Mouse (Mus musculus) neural tube, embryonic 12.5 days (tissue): Measurements from ENCODE around the gene Psmb3. TPM values are rescaled to one million over a fixed set of nuclear protein-coding genes. Genes with fewer than 3 reads are reported as not detected.
A peak's percentile ranks its signal among the peaks of the same experiment; 100 is the strongest.
"Not testable (repeated sequence)": the region's sequence is repeated elsewhere in the genome, so short reads cannot be mapped to it uniquely, and the experiment has no call there.

Experiments
- ATAC-seq: fragments of 200-750 bp; cut with Nextera tagmentation; 2 replicates; pipeline ENCODE4 v1.8.0; 2017; ENCODE audit warnings: low read depth, mild to moderate bottlenecking, moderate TSS enrichment, moderate library complexity; ENCODE audit not compliant: low FRiP score
- H3K27ac ChIP-seq: fragments of 300-500 bp; sonication (generic); 2 replicates; pipeline ENCODE4 v1.5.1; 2016
- H3K27me3 ChIP-seq: fragments of 300-500 bp; sonication (generic); replicated peaks from 2 replicates; pipeline ENCODE4 v1.6.1; 2016; ENCODE audit warnings: mild to moderate bottlenecking
- H3K36me3 ChIP-seq: fragments of 300-500 bp; sonication (generic); 2 replicates; pipeline ENCODE4 v1.6.1; 2016; ENCODE audit warnings: mild to moderate bottlenecking
- H3K4me1 ChIP-seq: fragments of 300-500 bp; sonication (generic); 2 replicates; pipeline ENCODE4 v1.6.1; 2016
- H3K4me2 ChIP-seq: fragments of 300-500 bp; sonication (generic); replicated peaks from 2 replicates; pipeline ENCODE4 v1.6.1; 2016; ENCODE audit warnings: mild to moderate bottlenecking
- H3K4me3 ChIP-seq: fragments of 300-500 bp; sonication (generic); 2 replicates; pipeline ENCODE4 v1.5.1; 2016
- H3K9ac ChIP-seq: fragments of 300-500 bp; sonication (generic); 2 replicates; pipeline ENCODE4 v1.6.1; 2016; ENCODE audit warnings: mild to moderate bottlenecking
- H3K9me3 ChIP-seq: fragments of 300-500 bp; sonication (generic); 2 replicates; pipeline ENCODE4 v1.6.1; 2016; ENCODE audit warnings: mild to moderate bottlenecking
- WGBS: fragments of 180-500 bp; shearing (Covaris S2); methylation state at CpG from one replicate; pipeline ENCODE4 v1.1.7; 2016; 5-methylcytosine and 5-hydroxymethylcytosine counted together
- polyA plus RNA-seq: library from polyadenylated mRNA; unstranded; fragments of >200 nt; fragmentation: Nextera tagmentation; extraction: Ambion mirVana; gene quantifications from 2 replicates; pipeline ENCODE4 v1.2.1, GENCODE M21; 2016

Psmb3 gene
- polyA plus RNA-seq, 1 experiment from 2014 or later, result 453 TPM

- H3K9me3 ChIP-seq, result no peaks in the 10 kb centered on the region
- ATAC-seq, result peak; percentile 5; the same call in 1 of the 2 replicates
- WGBS, result under 1% methylated on average over 63 of the region's 63 CpGs
- peak overlapping the region; percentile 95 for H3K9ac ChIP-seq
- no peaks in the 10 kb centered on the region for H3K27me3 ChIP-seq
- no peaks in the 10 kb centered on the region for H3K36me3 ChIP-seq
- peak overlapping the region; percentile 81 for H3K4me2 ChIP-seq
- H3K4me1 ChIP-seq, result peaks cover 61% of the 10 kb centered on the region
- H3K4me3 ChIP-seq, result peak overlapping the region; percentile 88
- peak overlapping the region; percentile 95 for H3K27ac ChIP-seq
Observed at GRCm38 (mm10) chr11:97698741-97699611, 4.2 kb upstream of the Psmb3 start.

- no peaks in the 10 kb centered on the region for H3K9me3 ChIP-seq
- peak overlapping the region; percentile 88 for H3K4me3 ChIP-seq
- peak; percentile 27 for ATAC-seq
- H3K36me3 ChIP-seq, result no peaks in the 10 kb centered on the region
- peaks cover 60% of the 10 kb centered on the region for H3K4me1 ChIP-seq
- H3K9ac ChIP-seq, result peak overlapping the region; percentile 95
- no peaks in the 10 kb centered on the region for H3K27me3 ChIP-seq
- WGBS, result 1% methylated on average over 6 of the region's 9 CpGs
- peak overlapping the region; percentile 81 for H3K4me2 ChIP-seq
- H3K27ac ChIP-seq, result peak overlapping the region; percentile 95
Observed at GRCm38 (mm10) chr11:97699626-97700002, 3.6 kb upstream of the Psmb3 start.

- WGBS, result under 1% methylated on average over 85 of the region's 85 CpGs
- peaks cover 59% of the 10 kb centered on the region for H3K4me1 ChIP-seq
Observed at GRCm38 (mm10) chr11:97700003-97700745, 3.0 kb upstream of the Psmb3 start, which contains the start of gene Pcgf2. Pcgf2 (minus strand) TSS chr11:97700497.

GRCm38 (mm10) chr11:97700746-97701580, 2.2 kb upstream of the Psmb3 start:
- Histone ChIP-seq H3K9me3 (no peaks in the 10 kb centered on the region), H3K4me1 (peaks cover 51% of the 10 kb centered on the region), H3K9ac (peak overlapping the region; percentile 95), H3K36me3 (peaks cover 5% of the 10 kb centered on the region), H3K27ac (peak overlapping the region; percentile 95), H3K4me2 (peak overlapping the region; percentile 81), H3K27me3 (no peaks in the 10 kb centered on the region), H3K4me3 (peak overlapping the region; percentile 88)
- no peak for ATAC-seq
- 15% methylated on average over 30 of the region's 30 CpGs for WGBS

More at GRCm38 (mm10) chr11:97700003-97700745, 3.0 kb upstream of the Psmb3 start, which contains the start of gene Pcgf2:
- peak; percentile 21; the same call in 1 of the 2 replicates for ATAC-seq
- Histone ChIP-seq H3K4me3 (peak within 1 kb of the TSS; percentile 88), H3K9me3 (no peaks in the 10 kb centered on the region), H3K4me2 (peak within 1 kb of the TSS; percentile 81), H3K36me3 (no peaks in the 10 kb centered on the region), H3K27ac (peak within 1 kb of the TSS; percentile 95), H3K9ac (peak within 1 kb of the TSS; percentile 95), H3K27me3 (no peaks in the 10 kb centered on the region)

- peak overlapping the region; percentile 95; the same call in 1 of the 2 replicates for H3K9ac ChIP-seq
- WGBS, result 52% methylated on average over 15 of the region's 15 CpGs
- peaks cover 13% of the 10 kb centered on the region for H3K36me3 ChIP-seq
- peaks cover 43% of the 10 kb centered on the region for H3K4me1 ChIP-seq
- H3K4me2 ChIP-seq, result peak overlapping the region; percentile 81
- no peak overlapping the region for H3K27ac ChIP-seq
- H3K9me3 ChIP-seq, result no peaks in the 10 kb centered on the region
- no peaks in the 10 kb centered on the region for H3K27me3 ChIP-seq
- ATAC-seq, result no peak
- H3K4me3 ChIP-seq, result peak overlapping the region; percentile 88; the same call in 1 of the 2 replicates
Observed at GRCm38 (mm10) chr11:97701581-97702392, 1.4 kb upstream of the Psmb3 start.

- ATAC-seq, result 0 out of 2 replicates have a peak, but pooled peaks have one; percentile 3
- Histone ChIP-seq H3K27me3 (no peaks in the 10 kb centered on the region), H3K4me2 (peak overlapping the region; percentile 81), H3K27ac (no peak overlapping the region), H3K4me3 (peak overlapping the region; percentile 83), H3K9me3 (no peaks in the 10 kb centered on the region), H3K9ac (peak overlapping the region; percentile 53), H3K36me3 (peaks cover 19% of the 10 kb centered on the region), H3K4me1 (peaks cover 37% of the 10 kb centered on the region)
- WGBS, result under 1% methylated on average over 24 of the region's 24 CpGs
Observed at GRCm38 (mm10) chr11:97702393-97702745, 830 bp upstream of the Psmb3 start.

GRCm38 (mm10) chr11:97710067-97710466, 6.9 kb downstream of the Psmb3 start:
- H3K9me3 ChIP-seq, H3K27ac ChIP-seq, H3K4me2 ChIP-seq, H3K4me3 ChIP-seq, H3K9ac ChIP-seq, H3K4me1 ChIP-seq, ATAC-seq, H3K27me3 ChIP-seq: not testable (repeated sequence)
- H3K36me3 ChIP-seq, result peaks cover 78% of the 10 kb centered on the region
- 79% methylated on average over 2 of the region's 2 CpGs for WGBS

- Histone ChIP-seq H3K27ac (no peak overlapping the region), H3K27me3 (no peaks in the 10 kb centered on the region), H3K4me3 (no peak overlapping the region), H3K4me1 (no peaks in the 10 kb centered on the region), H3K9me3 (no peaks in the 10 kb centered on the region), H3K4me2 (no peak overlapping the region), H3K9ac (no peak overlapping the region), H3K36me3 (peaks cover 75% of the 10 kb centered on the region)
- 89% methylated on average over 13 of the region's 13 CpGs for WGBS
- no peak for ATAC-seq
Observed at GRCm38 (mm10) chr11:97711200-97711900, 8.2 kb downstream of the Psmb3 start.

GRCm38 (mm10) chr11:97712286-97712685, 9.1 kb downstream of the Psmb3 start:
- H3K36me3 ChIP-seq, result peaks cover 72% of the 10 kb centered on the region
- ATAC-seq, result no peak
- no peaks in the 10 kb centered on the region for H3K9me3 ChIP-seq
- no peak overlapping the region for H3K9ac ChIP-seq
- H3K4me2 ChIP-seq, result no peak overlapping the region
- no peak overlapping the region for H3K4me3 ChIP-seq
- no peak overlapping the region for H3K27ac ChIP-seq
- H3K4me1 ChIP-seq, result no peaks in the 10 kb centered on the region
- WGBS, result 94% methylated on average over 15 of the region's 15 CpGs
- H3K27me3 ChIP-seq, result no peaks in the 10 kb centered on the region

- no peak overlapping the region for H3K9ac ChIP-seq
- H3K9me3 ChIP-seq, result no peaks in the 10 kb centered on the region
- no peak overlapping the region for H3K4me2 ChIP-seq
- 91% methylated on average over 8 of the region's 8 CpGs for WGBS
- no peak for ATAC-seq
- peaks cover 75% of the 10 kb centered on the region for H3K36me3 ChIP-seq
- H3K27me3 ChIP-seq, result no peaks in the 10 kb centered on the region
- H3K27ac ChIP-seq, result no peak overlapping the region
- H3K4me3 ChIP-seq, result no peak overlapping the region
- H3K4me1 ChIP-seq, result no peaks in the 10 kb centered on the region
Observed at GRCm38 (mm10) chr11:97713896-97714295, 10.7 kb downstream of the Psmb3 start.
